Mouse (Mus musculus) liver, embryonic 14.5 days (tissue): ENCODE results near the gene Abcg5.

ENCODE experiments used
- CTCF ChIP-seq: IDR thresholded peaks from 2 replicates; pipeline ENCODE4 v1.5.1; 2016; ENCODE audit warnings: antibody characterized with exemption, low read depth, control low read depth
- EP300 ChIP-seq: IDR thresholded peaks from 2 replicates; pipeline ENCODE4 v1.6.1; 2016; ENCODE audit warnings: antibody characterized with exemption, low read depth

DNA sequence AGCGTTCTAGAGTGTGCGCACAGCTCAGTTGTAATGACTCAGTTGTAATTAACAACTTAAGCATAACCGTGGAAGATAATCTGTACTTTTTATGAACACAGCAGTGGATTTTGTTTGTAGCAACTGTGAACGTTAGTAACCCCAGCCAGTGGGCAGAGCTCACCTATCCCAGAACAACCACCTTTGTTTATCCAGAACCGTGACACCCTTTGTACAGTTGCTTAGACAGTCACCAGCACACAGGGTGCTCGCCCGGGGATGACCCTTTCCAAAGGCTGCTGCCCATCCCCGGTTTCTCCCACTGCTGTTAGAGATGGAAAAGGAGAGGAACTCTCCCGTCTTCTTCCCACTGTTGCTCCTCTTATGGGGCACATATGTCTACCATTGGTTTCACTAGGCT is 29.3 kb downstream of the Abcg5 start:
- TF ChIP-seq CTCF (no peak), EP300 (no peak)
